Mouse (Mus musculus) ES-E14 (cell line): ENCODE results near the gene Tdrkh. TPM values are rescaled to one million over a fixed set of nuclear protein-coding genes. Genes with fewer than 3 reads are reported as not detected.

ENCODE experiments used
- DNase-seq: peaks from one replicate; pipeline ENCODE4 v3.0.0-alpha.2; 2013; ENCODE audit warnings: low read depth, low spot score
- H3K27ac ChIP-seq: 2 replicates; pipeline ENCODE4 v1.5.1; 2012; ENCODE audit warnings: low read depth, mild to moderate bottlenecking, low read length, moderate library complexity, mixed read lengths; ENCODE audit not compliant: poor library complexity, insufficient read depth, severe bottlenecking
- H3K36me3 ChIP-seq: 2 replicates; pipeline ENCODE4 v1.6.1; 2012; ENCODE audit warnings: mild to moderate bottlenecking, low read length, moderate library complexity, mixed read lengths; ENCODE audit not compliant: control insufficient read depth, poor library complexity, insufficient read depth, severe bottlenecking
- H3K4me1 ChIP-seq, 2 experiments: fragments of 150-350 bp in 1 of 2; sonication (generic) in 1 of 2; 2 replicates each; pipeline ENCODE4 v1.6.1; 2012; ENCODE audit warnings: low read length in 2 of 2, mild to moderate bottlenecking in 1 of 2, mixed read lengths in 1 of 2; ENCODE audit not compliant: control insufficient read depth in 2 of 2, insufficient read depth in 2 of 2, poor library complexity in 1 of 2
- H3K4me3 ChIP-seq, 2 experiments: fragments of 150-350 bp in 1 of 2; sonication (generic) in 1 of 2; 2 replicates each; pipeline ENCODE4 v1.5.1; 2012; ENCODE audit warnings: low read length in 2 of 2, low read depth in 1 of 2, mild to moderate bottlenecking in 1 of 2, mixed read lengths in 1 of 2; ENCODE audit not compliant: insufficient read depth in 1 of 2, poor library complexity in 1 of 2, severe bottlenecking in 1 of 2
- H3K9ac ChIP-seq: 2 replicates; pipeline ENCODE4 v1.6.1; 2012; ENCODE audit warnings: low read depth, mild to moderate bottlenecking, low read length, mixed read lengths; ENCODE audit not compliant: poor library complexity, insufficient read depth, severe bottlenecking
- H3K9me3 ChIP-seq: fragments of 150-350 bp; sonication (generic); 2 replicates; pipeline ENCODE4 v1.6.1; 2012; ENCODE audit warnings: low read depth, mild to moderate bottlenecking, low read length; ENCODE audit not compliant: control insufficient read depth, insufficient read depth
- CHD2 ChIP-seq: IDR thresholded peaks from 2 replicates; pipeline ENCODE4 v1.6.1; 2014; ENCODE audit warnings: mild to moderate bottlenecking, low read depth, low read length, inconsistent platforms
- HCFC1 ChIP-seq: IDR thresholded peaks from 2 replicates; pipeline ENCODE4 v1.6.1; 2012; ENCODE audit warnings: low read length, inconsistent platforms, borderline replicate concordance; ENCODE audit not compliant: insufficient read depth
- MAFK ChIP-seq: IDR thresholded peaks from 2 replicates; pipeline ENCODE4 v1.6.1; 2014; ENCODE audit warnings: mild to moderate bottlenecking, low read depth, low read length, inconsistent platforms; ENCODE audit not compliant: insufficient read depth
- ZC3H11A ChIP-seq: IDR thresholded peaks from 2 replicates; pipeline ENCODE4 v1.6.1; 2012; ENCODE audit warnings: low read depth, mild to moderate bottlenecking, inconsistent platforms, low read length, borderline replicate concordance
- ZNF384 ChIP-seq: IDR thresholded peaks from 2 replicates; pipeline ENCODE4 v1.6.1; 2012; ENCODE audit warnings: low read depth, low read length, inconsistent platforms
- in situ Hi-C, 2 experiments: fragments of 600-800 bp; cut with MboI; formaldehyde crosslinking; loops; one replicate each; pipeline ENCODE4 v1.15.1; 2025; ENCODE audit warnings: low sequenced_read_pairs in 2 of 2, inconsistent platforms in 1 of 2; ENCODE audit not compliant: unreplicated experiment in 2 of 2
- total RNA-seq: library from RNA; depleted of rRNA; stranded (reverse); fragments of 300-350 nt; gene quantifications from 2 replicates; pipeline ENCODE4 v1.2.3, GENCODE M21; 2012

Tdrkh gene
- total RNA-seq, 1 experiment: 3.4 TPM

- TF ChIP-seq ZC3H11A (no peak), HCFC1 (no peak), MAFK (no peak), ZNF384 (no peak), CHD2 (no peak)
Observed at GRCm38 (mm10) chr3:94367511-94367910, 45.6 kb upstream of the Tdrkh start.

GRCm38 (mm10) chr3:94368631-94369030, 44.4 kb upstream of the Tdrkh start:
- TF ChIP-seq CHD2 (no peak), MAFK (no peak), ZNF384 (no peak), ZC3H11A (no peak), HCFC1 (no peak)
- Histone ChIP-seq H3K27ac (no peak overlapping the region), H3K9me3 (no peaks in the 10 kb centered on the region), H3K9ac (no peak overlapping the region), H3K36me3 (no peaks in the 10 kb centered on the region), H3K4me1 (peaks cover 0 to 7% of the 10 kb centered on the region in 2 experiments; a peak in 2 of 4 replicates), H3K4me3 (no peak overlapping the region)
- DNase-seq: no peak
- in situ Hi-C loops: no loop called here

More at GRCm38 (mm10) chr3:94367511-94367910, 45.6 kb upstream of the Tdrkh start:
- no peak overlapping the region for H3K27ac ChIP-seq
- no peaks in the 10 kb centered on the region for H3K36me3 ChIP-seq
- H3K9ac ChIP-seq: no peak overlapping the region
- no peak overlapping the region for H3K4me3 ChIP-seq
- DNase-seq: no peak
- no peaks in the 10 kb centered on the region for H3K9me3 ChIP-seq
- in situ Hi-C loops: no loop called here
- H3K4me1 ChIP-seq: peaks cover 0 to 3% of the 10 kb centered on the region in 2 experiments; a peak in 1 of 4 replicates

- DNase-seq: no peak
- peaks cover 0 to 9% of the 10 kb centered on the region in 2 experiments; a peak in 2 of 4 replicates for H3K4me1 ChIP-seq
- H3K4me3 ChIP-seq: no peak overlapping the region
- H3K9ac ChIP-seq: no peak overlapping the region
- H3K36me3 ChIP-seq: no peaks in the 10 kb centered on the region
- in situ Hi-C loops: no loop called here
- TF ChIP-seq MAFK: no peak
- TF ChIP-seq HCFC1: no peak
- TF ChIP-seq ZNF384: no peak
- no peak for TF ChIP-seq CHD2
- no peak overlapping the region for H3K27ac ChIP-seq
- H3K9me3 ChIP-seq: no peaks in the 10 kb centered on the region
Observed at GRCm38 (mm10) chr3:94369709-94370108, 43.4 kb upstream of the Tdrkh start.

- TF ChIP-seq ZC3H11A (no peak), CHD2 (no peak), MAFK (no peak), ZNF384 (no peak), HCFC1 (no peak)
- DNase-seq: no peak
- H3K4me1 ChIP-seq: peaks cover 0 to 9% of the 10 kb centered on the region in 2 experiments; a peak in 2 of 4 replicates
- in situ Hi-C loops: no loop called here
- H3K36me3 ChIP-seq: no peaks in the 10 kb centered on the region
- H3K9ac ChIP-seq: no peak overlapping the region
- H3K9me3 ChIP-seq: no peaks in the 10 kb centered on the region
- no peak overlapping the region for H3K4me3 ChIP-seq
- H3K27ac ChIP-seq: no peak overlapping the region
Observed at GRCm38 (mm10) chr3:94371637-94372036, 41.4 kb upstream of the Tdrkh start.

- Histone ChIP-seq H3K27ac (no peak overlapping the region), H3K9ac (no peak overlapping the region)
- in situ Hi-C loops: no loop called here
Observed at GRCm38 (mm10) chr3:94372038-94372437, 41.0 kb upstream of the Tdrkh start.

More at GRCm38 (mm10) chr3:94372038-94372437, 41.0 kb upstream of the Tdrkh start:
- TF ChIP-seq HCFC1: no peak
- no peak for TF ChIP-seq ZNF384
- no peak for TF ChIP-seq MAFK
- no peak for TF ChIP-seq ZC3H11A
- no peak for TF ChIP-seq CHD2
- no peak overlapping the region for H3K4me3 ChIP-seq
- no peaks in the 10 kb centered on the region for H3K9me3 ChIP-seq
- H3K4me1 ChIP-seq: peaks cover 0 to 11% of the 10 kb centered on the region in 2 experiments; a peak in 3 of 4 replicates
- DNase-seq: no peak
- no peaks in the 10 kb centered on the region for H3K36me3 ChIP-seq
